Mouse (Mus musculus): ENCODE data around the gene Trub1. TPM values are rescaled to one million over a fixed set of nuclear protein-coding genes. Genes with fewer than 3 reads are reported as not detected.

The Trub1 gene
- 27.4 and 27.6 TPM in 2 replicates for polyA plus RNA-seq (2012; rRNA removed)

GRCm38 (mm10) chr19:57452492-57453217 lies at the start of gene Trub1:
TSS of gene Trub1 (plus strand) at chr19:57452912.

Other genes starting within 250 kb of the Trub1 start
- 45.3 and 47.3 TPM in 2 replicates for gene Ablim1, start 138.0 kb upstream of the Trub1 start, polyA plus RNA-seq (2012; rRNA removed)
- gene Fam160b1, start 92.2 kb upstream of the Trub1 start, polyA plus RNA-seq (2012; rRNA removed): 17.5 and 18.6 TPM in 2 replicates
- 23.3 and 24.3 TPM in 2 replicates for gene Atrnl1, start 158.1 kb downstream of the Trub1 start, polyA plus RNA-seq (2012; rRNA removed)